Mouse (Mus musculus) brown adipose tissue, adult 24 weeks (tissue): ENCODE measurements around the gene Iqcn. TPM values are rescaled to one million over a fixed set of nuclear protein-coding genes. Genes with fewer than 3 reads are reported as not detected.

Experiments
- H3K27ac ChIP-seq: fragments of 200-500 bp; replicated peaks from 2 replicates; pipeline ENCODE4 v1.5.1; 2012; ENCODE audit warnings: low read depth, mild to moderate bottlenecking, low read length
- H3K4me1 ChIP-seq: fragments of 200-500 bp; 2 replicates; pipeline ENCODE4 v1.6.1; 2012; ENCODE audit warnings: low read length, mixed read lengths; ENCODE audit not compliant: control insufficient read depth, insufficient read depth, insufficient read length
- H3K4me3 ChIP-seq: fragments of 200-500 bp; 2 replicates; pipeline ENCODE4 v1.5.1; 2012; ENCODE audit warnings: low read depth, mild to moderate bottlenecking, low read length, moderate library complexity; ENCODE audit not compliant: insufficient read depth
- polyA plus RNA-seq: library from polyadenylated mRNA; stranded (reverse); fragments of >200 nt; gene quantifications from 2 replicates; pipeline ENCODE4 v1.2.4, GENCODE M21; 2012; ENCODE audit not compliant: missing spikeins, insufficient read depth, insufficient read length

The Iqcn gene
- polyA plus RNA-seq, 1 experiment, result not detected

DNA sequence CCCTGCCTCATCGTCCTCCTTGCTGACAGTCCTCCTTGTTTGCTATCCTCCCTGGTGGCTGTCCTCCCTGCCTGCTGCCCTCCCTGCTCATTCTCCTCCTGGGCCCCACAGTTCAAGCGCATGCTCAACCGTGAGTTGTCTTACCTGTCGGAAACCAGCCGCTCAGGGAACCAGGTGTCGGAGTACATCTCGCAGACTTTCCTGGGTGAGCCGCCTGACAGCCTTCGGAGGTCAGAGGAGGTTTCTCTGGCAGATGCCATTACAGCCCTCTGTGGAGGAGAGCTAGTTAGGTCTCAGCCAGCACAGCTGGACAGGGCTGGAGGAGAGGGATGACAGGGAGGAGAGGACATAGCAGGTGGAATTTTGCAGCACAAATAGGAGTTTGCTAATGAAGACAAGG lies 43.4 kb downstream of the Iqcn start:
- peaks cover 4% of the 10 kb centered on the region for H3K4me1 ChIP-seq
- H3K27ac ChIP-seq, result no peak overlapping the region
- no peak overlapping the region for H3K4me3 ChIP-seq

DNA sequence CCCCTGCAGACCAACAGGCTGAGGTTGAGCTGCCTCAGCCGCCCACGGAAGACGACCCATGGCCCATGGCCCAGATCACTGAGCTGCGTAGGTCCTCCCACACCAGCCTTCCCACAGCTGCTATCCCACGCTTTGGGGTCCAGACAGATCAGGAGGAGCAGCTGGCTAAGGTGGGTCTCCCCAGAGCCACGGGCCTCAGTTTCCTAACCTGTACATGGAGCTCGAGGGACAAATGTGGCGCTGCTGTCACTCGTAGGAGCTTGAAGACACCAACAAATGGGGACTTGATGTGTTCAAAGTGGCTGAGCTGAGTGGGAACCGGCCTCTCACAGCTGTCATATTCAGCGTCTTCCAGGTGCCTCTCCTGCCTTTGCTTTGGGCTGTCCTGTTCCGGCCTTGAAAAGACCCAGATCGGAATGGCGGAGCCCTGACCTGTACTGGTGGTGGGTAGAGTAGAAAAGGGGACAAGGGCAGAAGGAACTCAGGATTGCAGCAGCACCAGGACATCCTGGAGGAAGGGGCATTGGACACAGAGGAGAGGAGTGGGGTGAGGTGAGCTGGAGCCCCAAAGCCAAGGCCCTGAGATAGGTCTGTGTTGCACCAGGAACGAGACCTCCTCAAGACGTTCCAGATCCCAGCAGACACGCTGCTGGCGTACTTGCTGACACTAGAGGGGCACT lies 44.1 kb downstream of the Iqcn start:
- H3K4me1 ChIP-seq, result peaks cover 4% of the 10 kb centered on the region
- H3K4me3 ChIP-seq, result no peak overlapping the region
- no peak overlapping the region for H3K27ac ChIP-seq

DNA sequence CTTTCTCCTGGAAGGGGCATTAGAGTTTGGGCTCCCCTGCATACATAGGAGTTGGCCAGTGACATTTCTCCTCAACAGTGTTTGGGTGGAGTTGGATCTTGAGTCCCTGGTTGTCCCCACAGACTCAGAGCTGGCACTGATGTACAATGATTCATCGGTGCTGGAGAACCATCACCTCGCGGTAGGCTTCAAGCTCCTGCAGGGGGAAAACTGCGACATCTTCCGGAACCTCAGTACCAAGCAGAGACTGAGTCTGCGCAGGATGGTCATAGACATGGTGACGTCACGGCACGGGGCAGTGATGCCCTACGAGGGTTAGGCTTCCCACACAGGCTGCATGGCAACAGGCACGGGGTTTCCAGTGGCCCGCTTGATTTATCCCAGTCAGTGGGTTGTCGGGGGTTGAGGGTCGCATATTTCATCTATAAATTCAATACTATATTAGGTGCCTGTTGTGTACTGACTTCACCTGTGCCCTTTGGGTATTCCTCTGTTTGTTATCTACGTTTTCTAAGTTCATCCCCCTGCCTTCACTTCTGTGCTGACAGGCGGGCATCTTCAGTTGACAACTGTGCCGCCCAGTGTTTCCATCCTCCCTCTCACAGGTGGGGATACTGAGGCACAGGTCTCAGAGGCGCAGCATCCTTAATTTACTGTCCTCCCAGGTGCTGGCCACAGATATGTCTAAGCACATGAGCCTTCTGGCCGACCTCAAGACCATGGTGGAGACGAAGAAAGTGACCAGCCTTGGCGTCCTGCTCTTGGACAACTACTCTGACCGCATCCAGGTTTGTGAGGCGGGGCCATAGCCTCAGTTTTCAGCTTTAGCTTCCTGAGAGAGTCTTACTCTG lies 45.2 kb downstream of the Iqcn start:
- no peak overlapping the region for H3K27ac ChIP-seq
- H3K4me1 ChIP-seq, result peaks cover 7% of the 10 kb centered on the region; the same call in 1 of the 2 replicates
- no peak overlapping the region for H3K4me3 ChIP-seq

DNA sequence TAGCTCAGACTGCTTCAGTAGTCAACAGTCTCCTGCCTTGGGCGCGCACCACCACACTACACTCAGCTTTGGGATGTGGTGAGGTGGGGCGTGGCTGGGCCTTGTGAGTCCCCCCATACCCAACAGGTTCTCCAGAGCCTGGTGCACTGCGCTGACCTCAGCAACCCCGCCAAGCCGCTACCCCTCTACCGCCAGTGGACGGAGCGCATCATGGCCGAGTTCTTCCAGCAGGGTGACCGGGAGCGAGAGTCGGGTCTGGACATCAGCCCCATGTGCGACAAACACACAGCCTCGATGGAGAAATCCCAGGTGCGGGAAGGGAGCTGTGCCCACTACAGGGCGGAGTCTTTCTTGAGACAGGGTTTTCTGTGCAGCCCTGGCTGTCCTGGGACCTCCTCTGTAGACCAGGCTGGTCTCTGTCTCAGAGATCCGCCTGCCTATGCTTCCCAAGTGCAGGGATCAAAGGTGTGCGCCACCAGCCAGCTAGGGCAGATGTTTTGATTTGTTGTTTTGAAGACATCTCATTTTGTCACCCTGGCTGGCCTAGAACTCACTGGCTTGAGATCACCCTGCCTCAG lies 45.9 kb downstream of the Iqcn start:
- Histone ChIP-seq H3K4me3 (no peak overlapping the region), H3K4me1 (peaks cover 6% of the 10 kb centered on the region; the same call in 1 of the 2 replicates), H3K27ac (no peak overlapping the region)

DNA sequence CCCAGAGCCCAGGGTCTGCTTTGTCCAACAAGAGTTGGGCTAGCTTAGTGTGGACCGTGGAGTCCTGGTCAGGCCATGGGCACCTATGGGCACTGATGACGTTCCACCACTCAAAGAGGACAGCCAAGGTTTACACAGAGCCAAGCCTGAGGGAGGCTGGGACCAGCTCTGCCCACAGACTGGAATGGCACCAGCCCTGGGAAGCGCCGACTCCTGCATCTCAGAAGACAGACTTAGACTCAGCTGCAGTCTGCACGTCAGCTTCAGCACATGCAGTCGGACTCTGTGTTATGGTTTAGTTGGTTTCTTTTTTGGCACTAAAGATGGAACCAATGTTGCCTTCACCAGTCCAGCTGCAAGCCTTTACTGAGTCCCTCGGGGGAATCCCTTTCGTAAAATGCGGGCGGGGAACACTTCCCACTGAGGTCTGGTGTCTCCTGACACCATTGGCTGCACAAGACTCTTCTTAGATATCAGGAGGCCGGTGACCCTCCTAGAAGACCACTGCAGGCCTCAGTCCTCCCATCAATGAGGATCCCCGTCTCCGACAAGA lies 46.9 kb downstream of the Iqcn start:
- peaks cover 8% of the 10 kb centered on the region for H3K4me1 ChIP-seq
- H3K27ac ChIP-seq, result no peak overlapping the region
- H3K4me3 ChIP-seq, result no peak overlapping the region

DNA sequence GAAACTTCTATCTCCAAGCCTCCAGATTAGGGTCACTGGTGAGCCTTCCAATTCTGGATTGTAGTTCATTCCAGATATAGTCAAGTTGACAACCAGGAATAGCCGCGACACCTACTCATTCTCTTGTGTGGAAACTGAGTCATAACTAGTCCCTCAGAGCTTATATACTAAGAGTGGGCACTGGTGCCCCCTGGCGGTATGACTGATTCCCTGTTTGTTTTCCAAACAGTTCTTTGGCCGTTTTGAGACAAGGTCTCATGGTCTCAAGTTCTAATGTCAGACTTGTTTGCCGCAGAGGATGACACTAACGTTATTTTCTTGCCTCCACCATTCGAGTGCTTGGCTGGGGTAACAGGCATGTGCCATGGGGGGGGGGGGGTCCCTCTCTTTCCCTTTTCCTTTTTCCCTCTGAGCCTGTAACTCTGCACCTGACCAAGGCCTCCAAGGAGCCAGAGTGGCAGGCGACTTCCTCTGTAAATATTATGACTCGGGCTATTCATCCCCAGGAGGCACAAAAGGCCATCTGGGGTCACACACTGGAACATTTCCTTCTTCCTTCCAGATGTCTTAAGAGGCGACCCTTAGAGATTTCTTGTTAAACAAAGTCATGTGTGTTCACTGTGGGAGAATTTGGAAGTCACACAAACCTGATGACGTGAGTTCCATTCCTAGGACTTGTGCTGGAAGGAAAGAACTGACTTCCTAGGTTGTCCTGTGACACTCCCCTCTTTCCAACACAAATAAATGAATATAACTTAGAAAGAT lies 48.9 kb downstream of the Iqcn start:
- H3K4me3 ChIP-seq, result no peak overlapping the region; the same call in 1 of the 2 replicates
- H3K27ac ChIP-seq, result peak overlapping the region; percentile 98

DNA sequence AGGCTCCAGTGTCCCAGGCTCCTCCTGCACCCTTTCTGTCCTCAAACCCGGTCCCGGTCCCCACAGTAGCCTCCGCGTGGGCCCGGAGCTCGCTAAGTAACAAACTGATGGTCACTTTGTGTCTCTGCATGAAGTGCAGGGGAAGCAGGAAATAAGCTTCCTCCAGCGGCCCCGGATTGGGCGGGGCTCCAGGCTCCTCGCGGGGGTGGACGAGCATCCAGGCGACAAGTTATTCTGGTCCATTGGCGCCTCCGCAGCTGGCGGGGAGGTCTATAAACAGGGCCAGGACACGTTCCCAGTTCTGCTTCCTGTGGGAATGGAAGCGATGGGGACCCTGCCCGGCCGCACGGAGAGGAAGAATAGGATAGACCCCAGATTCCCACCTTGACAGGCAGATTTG lies 49.9 kb downstream of the Iqcn start:
- Histone ChIP-seq H3K4me3 (peak overlapping the region; percentile 54), H3K27ac (peak overlapping the region; percentile 98), H3K4me1 (peaks cover 9% of the 10 kb centered on the region)

More for the DNA sequence above, 48.9 kb downstream of the Iqcn start:
- peaks cover 9% of the 10 kb centered on the region for H3K4me1 ChIP-seq

DNA sequence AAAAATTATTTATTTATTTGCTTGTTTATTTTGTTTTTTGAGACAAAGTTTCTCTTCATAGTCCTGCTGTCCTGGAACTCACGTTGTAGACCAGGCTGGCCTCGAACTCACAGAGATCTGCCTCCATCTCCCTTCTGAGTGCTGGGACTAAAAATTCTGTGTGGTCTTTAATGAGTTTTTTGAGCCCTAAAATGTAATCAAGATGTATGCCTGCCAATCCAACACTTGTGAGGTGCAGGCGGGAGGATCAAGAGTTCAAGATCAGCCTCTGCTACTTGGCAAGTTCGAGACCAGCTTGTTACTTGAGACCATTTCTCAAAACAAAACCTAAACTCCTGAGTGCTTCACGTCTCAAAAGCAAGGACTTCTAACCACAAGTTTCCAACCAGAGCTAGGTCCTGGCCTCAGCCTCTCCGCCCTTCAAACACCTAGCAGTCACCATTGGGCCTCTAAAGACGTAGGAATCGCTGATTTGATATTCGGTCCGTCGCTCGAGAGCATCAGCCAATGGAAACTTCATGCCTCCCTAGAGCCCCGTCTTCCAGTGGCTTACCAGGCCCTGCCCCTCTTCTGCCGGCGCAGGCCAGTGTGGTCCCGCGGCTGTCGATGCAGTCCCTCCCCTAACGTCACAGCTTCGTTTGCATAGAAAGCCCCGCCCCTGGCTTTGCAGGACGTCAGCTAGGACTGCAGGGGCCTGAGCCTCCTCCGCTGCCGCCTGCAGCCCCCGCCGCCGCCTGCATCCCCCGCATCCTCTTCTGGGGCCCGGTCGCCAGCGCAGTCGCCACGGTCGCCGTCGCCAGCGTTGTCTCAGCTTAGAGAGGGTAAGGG lies 51.0 kb downstream of the Iqcn start, which contains the start of gene Rab3a:
TSS of gene Rab3a (plus strand) at position 637 of the 828 bp plus-strand sequence.
- peaks cover 9% of the 10 kb centered on the region for H3K4me1 ChIP-seq
- peak within 1 kb of the TSS; percentile 97 for H3K27ac ChIP-seq
- peak within 1 kb of the TSS; percentile 69 for H3K4me3 ChIP-seq

DNA sequence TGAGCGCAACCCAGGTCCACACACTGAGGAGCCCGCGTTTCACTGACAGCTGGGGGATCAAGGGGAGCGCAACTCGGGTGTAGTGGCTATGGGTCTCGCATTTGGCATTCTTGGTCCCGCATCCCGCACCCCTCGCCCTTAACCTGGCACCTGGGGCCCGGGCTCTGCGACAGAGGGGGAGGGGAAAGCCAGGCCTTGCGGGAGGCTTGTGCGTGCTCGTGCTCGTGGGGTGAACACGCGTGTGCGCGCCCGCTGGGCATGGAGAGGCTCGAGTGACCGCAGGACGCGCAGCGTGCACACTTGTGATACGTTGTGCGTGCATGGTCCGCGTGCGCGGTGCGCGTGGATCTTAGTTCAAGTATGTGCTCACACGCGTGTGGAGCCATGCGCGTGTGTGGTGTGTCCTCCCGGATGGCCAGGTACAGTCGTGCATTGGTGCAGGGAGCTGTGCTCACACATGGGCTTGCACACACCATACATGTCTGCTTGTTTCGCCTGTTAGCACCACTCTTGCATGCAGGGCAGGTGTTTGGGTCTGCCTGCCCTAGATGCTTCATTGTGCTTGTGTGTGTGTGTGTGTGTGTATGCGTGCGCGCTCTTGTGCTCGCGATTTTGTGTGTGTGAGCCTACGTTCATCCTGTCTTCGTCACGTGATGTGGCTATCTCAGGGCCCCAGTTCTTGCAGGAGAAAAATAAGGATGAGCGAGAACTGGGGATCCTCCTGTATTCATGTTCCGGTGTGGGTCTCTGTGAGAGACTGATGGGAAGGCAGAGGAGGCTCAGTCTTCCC lies 51.8 kb downstream of the Iqcn start:
- Histone ChIP-seq H3K4me1 (peaks cover 13% of the 10 kb centered on the region), H3K4me3 (peak overlapping the region; percentile 69), H3K27ac (peak overlapping the region; percentile 25; the same call in 1 of the 2 replicates)

DNA sequence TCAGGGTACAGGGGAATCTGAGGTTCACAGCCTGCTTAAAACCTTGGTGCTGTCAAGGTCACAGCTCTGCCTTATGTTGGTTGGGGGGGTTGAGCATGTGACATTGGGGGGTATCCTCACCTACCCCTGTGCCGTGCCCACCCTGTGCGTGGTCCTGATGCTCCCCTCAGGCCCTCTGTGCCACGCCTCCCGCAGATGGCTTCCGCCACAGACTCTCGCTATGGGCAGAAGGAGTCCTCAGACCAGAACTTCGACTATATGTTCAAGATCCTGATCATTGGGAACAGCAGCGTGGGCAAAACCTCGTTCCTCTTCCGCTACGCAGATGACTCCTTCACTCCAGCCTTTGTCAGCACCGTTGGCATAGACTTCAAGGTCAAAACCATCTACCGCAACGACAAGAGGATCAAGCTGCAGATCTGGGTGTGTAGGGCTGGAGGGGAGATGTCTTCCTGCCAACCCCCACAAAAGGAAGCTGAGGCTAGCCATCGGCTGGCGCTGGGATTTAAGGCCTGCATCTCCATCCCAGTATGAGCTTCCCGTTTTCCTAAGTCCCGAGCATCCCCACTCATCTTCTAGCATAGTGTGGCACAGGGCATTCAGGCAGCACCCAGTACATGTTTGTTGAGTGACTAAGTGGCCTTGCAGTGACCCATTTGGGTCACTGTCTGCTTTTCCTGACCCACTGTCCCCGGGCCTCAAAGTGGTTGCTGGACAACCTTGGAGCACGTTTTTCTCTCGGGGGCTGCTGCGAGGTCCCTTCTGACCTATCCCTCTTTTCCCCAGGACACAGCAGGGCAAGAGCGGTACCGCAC lies 52.6 kb downstream of the Iqcn start:
- peak overlapping the region; percentile 69; the same call in 1 of the 2 replicates for H3K4me3 ChIP-seq
- H3K27ac ChIP-seq, result no peak overlapping the region
- H3K4me1 ChIP-seq, result peaks cover 14% of the 10 kb centered on the region

DNA sequence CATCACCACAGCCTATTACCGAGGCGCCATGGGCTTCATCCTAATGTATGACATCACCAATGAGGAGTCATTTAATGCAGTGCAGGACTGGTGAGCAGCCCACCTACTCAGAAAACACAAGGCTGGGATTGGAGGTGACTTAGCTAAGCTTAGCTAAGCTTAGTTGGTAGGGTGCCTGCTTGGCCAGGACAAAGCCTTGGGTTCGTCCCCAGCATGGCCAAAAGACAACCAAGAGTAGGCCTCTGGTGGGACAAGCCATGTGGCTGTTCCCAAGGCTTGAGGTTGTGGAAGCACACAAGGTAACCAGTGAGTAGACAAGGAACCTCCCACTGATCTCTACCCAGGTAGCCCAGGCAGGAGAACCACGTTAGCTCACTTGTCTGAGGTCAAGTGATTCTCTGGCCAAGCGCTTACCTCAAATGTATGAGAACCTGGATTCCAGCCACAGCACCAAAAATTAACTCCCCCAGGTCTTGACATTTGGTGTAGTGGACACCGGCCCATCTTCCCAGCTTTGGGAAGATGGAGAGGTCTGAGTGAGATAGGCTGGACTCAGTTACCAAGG lies 53.3 kb downstream of the Iqcn start:
- H3K4me3 ChIP-seq, result no peak overlapping the region
- peaks cover 16% of the 10 kb centered on the region for H3K4me1 ChIP-seq
- H3K27ac ChIP-seq, result no peak overlapping the region

DNA sequence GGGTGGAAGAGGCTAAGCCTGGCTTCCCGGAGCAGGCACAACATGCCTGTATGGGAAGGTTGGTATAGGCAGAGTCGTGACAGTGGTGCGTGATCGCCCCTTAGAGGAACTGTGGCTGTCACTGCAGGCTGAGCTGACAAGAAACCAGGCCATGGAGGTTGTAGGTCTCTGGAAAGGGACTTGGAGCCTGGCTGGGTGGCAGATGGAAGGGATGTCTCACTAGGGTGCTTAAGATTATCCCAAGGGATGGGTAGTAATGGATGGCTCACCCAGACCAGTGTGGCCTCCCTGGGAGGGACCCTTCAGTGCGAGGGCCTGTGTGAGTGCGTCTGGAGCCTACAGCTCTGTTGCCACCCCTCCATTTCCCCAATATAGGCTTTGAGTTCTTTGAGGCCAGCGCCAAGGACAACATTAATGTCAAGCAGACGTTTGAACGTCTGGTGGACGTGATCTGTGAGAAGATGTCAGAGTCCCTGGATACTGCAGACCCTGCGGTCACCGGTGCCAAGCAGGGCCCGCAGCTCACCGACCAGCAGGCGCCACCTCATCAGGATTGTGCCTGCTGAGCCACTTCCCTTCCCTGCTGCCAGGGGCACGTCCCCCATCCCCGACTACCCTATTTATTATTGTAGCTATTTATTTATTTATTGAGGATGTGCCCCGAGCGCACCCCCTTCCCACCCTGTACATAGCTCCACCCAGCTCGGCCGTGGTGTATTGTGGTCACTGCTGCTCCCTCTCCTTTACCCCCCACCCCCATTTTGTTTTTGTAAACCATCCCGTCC lies 54.5 kb downstream of the Iqcn start:
- Histone ChIP-seq H3K27ac (no peak overlapping the region), H3K4me1 (peaks cover 16% of the 10 kb centered on the region), H3K4me3 (no peak overlapping the region)
